Mouse (Mus musculus) layer of hippocampus, adult 9-10 months (tissue): Measurements from ENCODE around the gene Creb3.
"Not testable (repeated sequence)": the region's sequence is repeated elsewhere in the genome, so short reads cannot be mapped to it uniquely, and the experiment has no call there.

Experiments used
- DNase-seq: peaks from one replicate; pipeline ENCODE4 v3.0.0; 2022; ENCODE audit warnings: low spot score

Gene Creb3

GRCm38 (mm10) chr4:43561997-43562768, at the start of gene Creb3, which contains the start of gene Tln1:
TSS of gene Creb3 (plus strand) at chr4:43562332.
TSS of gene Tln1 (minus strand) at chr4:43562691.
- peak; percentile 94 for DNase-seq

- DNase-seq: no peak
Observed at GRCm38 (mm10) chr4:43512653-43513052, 49.5 kb upstream of the Creb3 start.

- no peak for DNase-seq
Observed at GRCm38 (mm10) chr4:43513300-43513699, 48.8 kb upstream of the Creb3 start.

GRCm38 (mm10) chr4:43513791-43514190, 48.3 kb upstream of the Creb3 start:
- no peak for DNase-seq

- DNase-seq: no peak
Observed at GRCm38 (mm10) chr4:43515764-43516708, 46.1 kb upstream of the Creb3 start.

GRCm38 (mm10) chr4:43519551-43519950, 42.6 kb upstream of the Creb3 start:
- no peak for DNase-seq

- DNase-seq: peak; percentile 86
Observed at GRCm38 (mm10) chr4:43519956-43520355, 42.2 kb upstream of the Creb3 start.

- DNase-seq: no peak
Observed at GRCm38 (mm10) chr4:43527880-43528279, 34.3 kb upstream of the Creb3 start.

GRCm38 (mm10) chr4:43528487-43528886, 33.6 kb upstream of the Creb3 start:
- DNase-seq: no peak

- DNase-seq: no peak
Observed at GRCm38 (mm10) chr4:43530081-43530501, 32.0 kb upstream of the Creb3 start.

GRCm38 (mm10) chr4:43530581-43530980, 31.6 kb upstream of the Creb3 start:
- DNase-seq: peak; percentile 64

GRCm38 (mm10) chr4:43533270-43533669, 28.9 kb upstream of the Creb3 start:
- DNase-seq: no peak

- DNase-seq: no peak
Observed at GRCm38 (mm10) chr4:43535628-43536027, 26.5 kb upstream of the Creb3 start.

- no peak for DNase-seq
Observed at GRCm38 (mm10) chr4:43536031-43536430, 26.1 kb upstream of the Creb3 start.

- no peak for DNase-seq
Observed at GRCm38 (mm10) chr4:43542044-43542443, 20.1 kb upstream of the Creb3 start.

- DNase-seq: no peak
Observed at GRCm38 (mm10) chr4:43546375-43547047, 15.6 kb upstream of the Creb3 start.

GRCm38 (mm10) chr4:43547160-43547559, 15.0 kb upstream of the Creb3 start:
- no peak for DNase-seq

GRCm38 (mm10) chr4:43549055-43549454, 13.1 kb upstream of the Creb3 start:
- no peak for DNase-seq

- DNase-seq: not testable (repeated sequence)
Observed at GRCm38 (mm10) chr4:43551854-43552253, 10.3 kb upstream of the Creb3 start.

- no peak for DNase-seq
Observed at GRCm38 (mm10) chr4:43552437-43552836, 9.7 kb upstream of the Creb3 start.

- no peak for DNase-seq
Observed at GRCm38 (mm10) chr4:43553891-43554290, 8.2 kb upstream of the Creb3 start.

- no peak for DNase-seq
Observed at GRCm38 (mm10) chr4:43555926-43556325, 6.2 kb upstream of the Creb3 start.
